Mouse (Mus musculus) testis, adult 2 months (tissue): ENCODE data around the gene Golgb1. TPM values are rescaled to one million over a fixed set of nuclear protein-coding genes. Genes with fewer than 3 reads are reported as not detected.

ENCODE experiments used
- H3K27ac ChIP-seq: fragments of 200-500 bp; 2 replicates; pipeline ENCODE4 v1.5.1; 2012; ENCODE audit warnings: low read depth, low read length; ENCODE audit not compliant: control insufficient read depth, insufficient read depth
- H3K27me3 ChIP-seq: fragments of 200-500 bp; 2 replicates; pipeline ENCODE4 v1.6.1; 2012; ENCODE audit warnings: mild to moderate bottlenecking, low read length, moderate library complexity; ENCODE audit not compliant: control insufficient read depth, insufficient read depth
- H3K36me3 ChIP-seq: fragments of 200-500 bp; 2 replicates; pipeline ENCODE4 v1.6.1; 2012; ENCODE audit warnings: mild to moderate bottlenecking, low read length; ENCODE audit not compliant: control insufficient read depth, insufficient read depth
- H3K4me1 ChIP-seq: fragments of 200-500 bp; 2 replicates; pipeline ENCODE4 v1.6.1; 2012; ENCODE audit warnings: low read length; ENCODE audit not compliant: control insufficient read depth, insufficient read depth
- H3K4me3 ChIP-seq: fragments of 200-500 bp; 2 replicates; pipeline ENCODE4 v1.5.1; 2012; ENCODE audit warnings: low read depth, mild to moderate bottlenecking, low read length, moderate library complexity, mixed read lengths; ENCODE audit not compliant: control insufficient read depth
- CTCF ChIP-seq: fragments of 200-500 bp; IDR thresholded peaks from 2 replicates; pipeline ENCODE4 v1.5.1; 2012; ENCODE audit warnings: low read depth, mild to moderate bottlenecking, inconsistent platforms, low read length, moderate library complexity; ENCODE audit not compliant: control insufficient read depth, insufficient read depth, insufficient replicate concordance
- POLR2A ChIP-seq: fragments of 200-500 bp; IDR thresholded peaks from 2 replicates; pipeline ENCODE4 v1.6.1; 2012; ENCODE audit warnings: low read depth, mild to moderate bottlenecking, inconsistent platforms, low read length, moderate library complexity; ENCODE audit not compliant: control insufficient read depth
- polyA plus RNA-seq: library from polyadenylated mRNA; depleted of rRNA; stranded (reverse); fragments of >200 nt; gene quantifications from 2 replicates; pipeline ENCODE4 v1.2.3, GENCODE M21; 2012

The Golgb1 gene
- polyA plus RNA-seq, 1 experiment = 49.1 TPM

- H3K4me1 ChIP-seq = no peaks in the 10 kb centered on the region
- H3K4me3 ChIP-seq = no peak overlapping the region
- H3K27ac ChIP-seq = no peak overlapping the region
- no peaks in the 10 kb centered on the region; the same call in 1 of the 2 replicates for H3K36me3 ChIP-seq
- H3K27me3 ChIP-seq = no peaks in the 10 kb centered on the region
- TF ChIP-seq POLR2A = no peak
- TF ChIP-seq CTCF = no peak
Observed at GRCm38 (mm10) chr16:36927495-36928105, 52.7 kb downstream of the Golgb1 start.

- TF ChIP-seq POLR2A (no peak), CTCF (no peak)
- Histone ChIP-seq H3K36me3 (no peaks in the 10 kb centered on the region; the same call in 1 of the 2 replicates), H3K27me3 (no peaks in the 10 kb centered on the region), H3K4me3 (no peak overlapping the region), H3K27ac (no peak overlapping the region), H3K4me1 (no peaks in the 10 kb centered on the region)
Observed at GRCm38 (mm10) chr16:36928106-36928500, 53.2 kb downstream of the Golgb1 start.

- Histone ChIP-seq H3K4me1 (no peaks in the 10 kb centered on the region), H3K27ac (no peak overlapping the region), H3K4me3 (no peak overlapping the region), H3K27me3 (no peaks in the 10 kb centered on the region), H3K36me3 (no peaks in the 10 kb centered on the region; the same call in 1 of the 2 replicates)
- TF ChIP-seq CTCF = no peak
Observed at GRCm38 (mm10) chr16:36929216-36929615, 54.3 kb downstream of the Golgb1 start.

GRCm38 (mm10) chr16:36930231-36931136, 55.5 kb downstream of the Golgb1 start:
- Histone ChIP-seq H3K4me1 (no peaks in the 10 kb centered on the region), H3K27me3 (no peaks in the 10 kb centered on the region), H3K4me3 (no peak overlapping the region), H3K27ac (no peak overlapping the region), H3K36me3 (no peaks in the 10 kb centered on the region; the same call in 1 of the 2 replicates)
- TF ChIP-seq CTCF (no peak), POLR2A (no peak)

GRCm38 (mm10) chr16:36931381-36931780, 56.4 kb downstream of the Golgb1 start:
- Histone ChIP-seq H3K36me3 (no peaks in the 10 kb centered on the region; the same call in 1 of the 2 replicates), H3K27ac (no peak overlapping the region)

GRCm38 (mm10) chr16:36931976-36932375, 57.0 kb downstream of the Golgb1 start:
- Histone ChIP-seq H3K4me3 (no peak overlapping the region), H3K36me3 (no peaks in the 10 kb centered on the region; the same call in 1 of the 2 replicates), H3K27ac (no peak overlapping the region), H3K4me1 (no peaks in the 10 kb centered on the region), H3K27me3 (no peaks in the 10 kb centered on the region)
- TF ChIP-seq CTCF = no peak
- no peak for TF ChIP-seq POLR2A

More at GRCm38 (mm10) chr16:36931381-36931780, 56.4 kb downstream of the Golgb1 start:
- Histone ChIP-seq H3K4me3 (no peak overlapping the region), H3K4me1 (no peaks in the 10 kb centered on the region), H3K27me3 (no peaks in the 10 kb centered on the region)
- TF ChIP-seq CTCF (no peak), POLR2A (no peak)

- Histone ChIP-seq H3K27me3 (no peaks in the 10 kb centered on the region), H3K36me3 (no peaks in the 10 kb centered on the region; the same call in 1 of the 2 replicates), H3K4me1 (no peaks in the 10 kb centered on the region), H3K27ac (no peak overlapping the region), H3K4me3 (no peak overlapping the region)
- 0 out of 2 replicates have a peak, but pooled peaks have one; percentile 1 for TF ChIP-seq CTCF
- TF ChIP-seq POLR2A = no peak
Observed at GRCm38 (mm10) chr16:36932546-36932945, 57.6 kb downstream of the Golgb1 start.
